Mouse (Mus musculus): ENCODE results near the gene Galnt6. TPM values are rescaled to one million over a fixed set of nuclear protein-coding genes. Genes with fewer than 3 reads are reported as not detected.

The Galnt6 gene
- under 1 TPM; 0.02 to 0.09 TPM for polyA plus RNA-seq (2012; fragmentation: generic; extraction: Trizol)

GRCm38 (mm10) chr15:100729281-100729985, at the start of gene Galnt6:
Gene Galnt6, minus strand, starts transcription at chr15:100729376.

GRCm38 (mm10) chr15:100761419-100762185, 32.4 kb upstream of the Galnt6 start, which contains the start of gene Slc4a8:
Gene Slc4a8, plus strand, starts transcription at chr15:100761747.

GRCm38 (mm10) chr15:100687430-100687971, 41.7 kb downstream of the Galnt6 start, which contains the start of gene Cela1:
Gene Cela1, minus strand, starts transcription at chr15:100687921.

GRCm38 (mm10) chr15:100669337-100669736, 59.8 kb downstream of the Galnt6 start, which contains the start of gene Bin2:
Gene Bin2, minus strand, starts transcription at chr15:100669553.

Other genes starting within 250 kb of the Galnt6 start
- 1 to 10 TPM; 1.1 to 6.7 TPM for gene Csrnp2, start 233.9 kb downstream of the Galnt6 start, polyA plus RNA-seq (2012; fragmentation: generic; extraction: Trizol)
- gene Tfcp2, start 177.4 kb downstream of the Galnt6 start, polyA plus RNA-seq (2012; fragmentation: generic; extraction: Trizol): 10 to 100 TPM in 1 of 2 experiments, 1 to 10 TPM in 1; 1.8 to 17.6 TPM
- gene Pou6f1, start 129.4 kb downstream of the Galnt6 start, polyA plus RNA-seq (2012; fragmentation: generic; extraction: Trizol): 10 to 100 TPM in 1 of 2 experiments, 1 to 10 TPM in 1; 3.1 to 27.1 TPM
- 100 to 1,000 TPM in 1 of 2 experiments, 10 to 100 TPM in 1; 73.0 to 149 TPM for gene Dazap2, start 114.0 kb downstream of the Galnt6 start, polyA plus RNA-seq (2012; fragmentation: generic; extraction: Trizol)
- under 1 TPM in 1 of 2 experiments, not detected in 1; 0.07 TPM for gene Smagp, start 92.4 kb downstream of the Galnt6 start, polyA plus RNA-seq (2012; fragmentation: generic; extraction: Trizol)
- gene Bin2, start 59.8 kb downstream of the Galnt6 start, polyA plus RNA-seq (2012; fragmentation: generic; extraction: Trizol): not detected
- gene Cela1, start 41.5 kb downstream of the Galnt6 start, polyA plus RNA-seq (2012; fragmentation: generic; extraction: Trizol): 10 to 100 TPM; 11.1 to 29.0 TPM
- gene Slc4a8, start 32.4 kb upstream of the Galnt6 start, polyA plus RNA-seq (2012; fragmentation: generic; extraction: Trizol): 10 to 100 TPM; 10.3 to 24.2 TPM
- gene Scn8a, start 140.5 kb upstream of the Galnt6 start, polyA plus RNA-seq (2012; fragmentation: generic; extraction: Trizol): under 1 TPM in 1 of 2 experiments, not detected in 1; 0.22 TPM

Data from C3H10T1/2 (cell line).